ENCODE assay signal across 9 mouse cellular contexts in genomic region chr10:37357304-37358060, GRCm38 (mm10).
A peak's percentile ranks its signal among the peaks of the same experiment; 100 is the strongest.
DNase-seq lines count a peak whose midpoint lies in the region; ATAC-seq and TF ChIP-seq lines count a peak whose summit lies in the region.
"Had no signal": no experiment of that assay in that cellular context is flagged by ENCODE, and none has a peak within 500 bp of the region (broad histone marks: within the 10 kb centered on the region; RNA-seq: fewer than 3 reads in every experiment).

No protein-coding gene starts in this region.

- H3K9me3 ChIP-seq in heart, embryonic 10.5 days = no peaks in the 10 kb centered on the region
- H3K9me3 ChIP-seq in forebrain, postnatal 0 days (ENCODE audit: low read length) = no peaks in the 10 kb centered on the region

- peak; percentile 100 for ATAC-seq in forebrain, postnatal 0 days

- 69% methylated on average over 6 of the region's 6 CpGs for WGBS in heart, embryonic 10.5 days
- WGBS in forebrain, postnatal 0 days = 15% methylated on average over 6 of the region's 6 CpGs

- DNase-seq in heart, embryonic 10.5 days (ENCODE audit: low spot score) = no peak
- DNase-seq in heart, adult 9 months (ENCODE audit: low spot score in 2 of 2) = no peak
- DNase-seq in cerebellum, adult 11 months = peak; percentile 8
- DNase-seq in forebrain, postnatal 0 days = peak; percentile 83
- peak; percentile 48 to 69 for DNase-seq in left cerebral cortex, postnatal 10 days (ENCODE audit: extremely low spot score in 1 of 2, low spot score in 2 of 2)
- peak; percentile 57 for DNase-seq in right cerebral cortex, adult 18-20 months
- no peak for DNase-seq in thymus, postnatal 25 days
- DNase-seq in spleen, adult 12 weeks (ENCODE audit: low spot score) = no peak

- no peak overlapping the region for H3K4me3 ChIP-seq in heart, embryonic 10.5 days
- no peak overlapping the region for H3K4me3 ChIP-seq in forebrain, postnatal 0 days (ENCODE audit: low read depth, low read length)
- H3K4me3 ChIP-seq: myocyte had no signal

- H3K9ac ChIP-seq in forebrain, postnatal 0 days = no peak overlapping the region

- H3K4me2 ChIP-seq in forebrain, postnatal 0 days (ENCODE audit: low read depth) = no peak overlapping the region

- intact Hi-C loops in left cerebral cortex, postnatal 10 days (cut with DNase I) = loop anchor here (5.0 kb wide), 1 partner anchor 220 kb away; the partner anchor contains the start of gene Marcks

- H3K36me3 ChIP-seq in heart, embryonic 10.5 days = no peaks in the 10 kb centered on the region
- no peaks in the 10 kb centered on the region for H3K36me3 ChIP-seq in forebrain, postnatal 0 days (ENCODE audit: insufficient read depth)

- peak; percentile 70 for TF ChIP-seq CTCF in forebrain, postnatal 0 days (IDR thresholded peaks at IDR 0.05; ENCODE audit: low read depth)

- H3K4me1 ChIP-seq in heart, embryonic 10.5 days = no peaks in the 10 kb centered on the region
- peaks cover 4% of the 10 kb centered on the region; the same call in 1 of the 2 replicates for H3K4me1 ChIP-seq in forebrain, postnatal 0 days (ENCODE audit: insufficient read depth)

- H3K27ac ChIP-seq in heart, embryonic 10.5 days = 0 out of 2 replicates have a peak overlapping the region, but pooled peaks have one; percentile 26
- H3K27ac ChIP-seq in forebrain, postnatal 0 days (ENCODE audit: low read depth, low read length) = peak overlapping the region; percentile 75

- H3K27me3 ChIP-seq in heart, embryonic 10.5 days (ENCODE audit: insufficient read depth, poor library complexity, severe bottlenecking) = no peaks in the 10 kb centered on the region
- no peaks in the 10 kb centered on the region for H3K27me3 ChIP-seq in forebrain, postnatal 0 days (ENCODE audit: insufficient read depth, low read length)

Comparison
In these comparisons a context has a peak if more than half of its experiments do, and no peak if none do; other contexts are left out.
1. DNase-seq: peak in cerebellum, adult 11 months (single experiment), forebrain, postnatal 0 days (single experiment), left cerebral cortex, postnatal 10 days (2 of 2) and right cerebral cortex, adult 18-20 months (single experiment); none in heart, embryonic 10.5 days (single experiment), heart, adult 9 months (0 of 2), thymus, postnatal 25 days (single experiment) and spleen, adult 12 weeks (single experiment).